13 mouse cellular contexts compared by ENCODE assay signal in genomic region chr9:60445821-60446220, GRCm38 (mm10).
DNase-seq lines count a peak whose midpoint lies in the region; ATAC-seq lines count a peak whose summit lies in the region.
"Had no signal": no experiment of that assay in that cellular context is flagged by ENCODE, and none has a peak within 500 bp of the region (broad histone marks: within the 10 kb centered on the region; RNA-seq: fewer than 3 reads in every experiment).

No protein-coding gene starts in this region.

- H3K9ac ChIP-seq in heart, embryonic 12.5 days: no peak overlapping the region
- H3K9ac ChIP-seq in lung, embryonic 16.5 days (ENCODE audit: low read length): no peak overlapping the region; the same call in 1 of the 2 replicates
- no peak overlapping the region for H3K9ac ChIP-seq in hindbrain, embryonic 12.5 days

- DNase-seq in heart, adult 9 months (ENCODE audit: low spot score in 2 of 2): no peak
- DNase-seq in 3T3-L1 (ENCODE audit: low read depth, low spot score): peak; percentile 9
- peak; percentile 10 for DNase-seq in fibroblast of lung, adult 2 months (ENCODE audit: low read depth)
- no peak for DNase-seq in midbrain, embryonic 10.5 days (ENCODE audit: low spot score)
- no peak for DNase-seq in cerebellum, adult 9-11 months
- DNase-seq: adrenal gland, adult 8-10 months; kidney, postnatal 10 days; right cerebral cortex, postnatal 4 days had no signal

- H3K9me3 ChIP-seq in heart, embryonic 12.5 days (replicated peaks): no peaks in the 10 kb centered on the region
- no peaks in the 10 kb centered on the region for H3K9me3 ChIP-seq in lung, embryonic 16.5 days (ENCODE audit: control insufficient read depth, low read length)
- H3K9me3 ChIP-seq in hindbrain, embryonic 12.5 days (replicated peaks): no peaks in the 10 kb centered on the region
- H3K9me3 ChIP-seq in midbrain, embryonic 10.5 days (replicated peaks): no peaks in the 10 kb centered on the region

- no peak for ATAC-seq in heart, embryonic 12.5 days (ENCODE audit: insufficient number of reproducible peaks, low FRiP score)
- ATAC-seq in lung, embryonic 16.5 days (ENCODE audit: low read depth): peak; percentile 84
- ATAC-seq in hindbrain, embryonic 12.5 days (ENCODE audit: low FRiP score): no peak
- ATAC-seq: Patski had no signal

- no peaks in the 10 kb centered on the region for H3K27me3 ChIP-seq in heart, embryonic 12.5 days (replicated peaks)
- no peaks in the 10 kb centered on the region for H3K27me3 ChIP-seq in lung, embryonic 16.5 days (ENCODE audit: control insufficient read depth, insufficient read depth, low read depth, low read length)
- H3K27me3 ChIP-seq in hindbrain, embryonic 12.5 days: no peaks in the 10 kb centered on the region
- no peaks in the 10 kb centered on the region for H3K27me3 ChIP-seq in midbrain, embryonic 10.5 days (ENCODE audit: low read depth, poor library complexity, severe bottlenecking)
- H3K27me3 ChIP-seq: Patski had no signal

- no peaks in the 10 kb centered on the region for H3K36me3 ChIP-seq in heart, embryonic 12.5 days
- no peaks in the 10 kb centered on the region for H3K36me3 ChIP-seq in lung, embryonic 16.5 days (ENCODE audit: control insufficient read depth, insufficient read depth, low read length)
- H3K36me3 ChIP-seq in hindbrain, embryonic 12.5 days: no peaks in the 10 kb centered on the region
- no peaks in the 10 kb centered on the region for H3K36me3 ChIP-seq in midbrain, embryonic 10.5 days

- WGBS in heart, embryonic 12.5 days: 65% methylated on average over 4 of the region's 4 CpGs
- 16% methylated on average over 4 of the region's 4 CpGs for WGBS in lung, embryonic 16.5 days
- WGBS in hindbrain, embryonic 12.5 days: 93% methylated on average over 4 of the region's 4 CpGs
- 93% methylated on average over 4 of the region's 4 CpGs for WGBS in midbrain, embryonic 10.5 days

- H3K27ac ChIP-seq in heart, embryonic 12.5 days (ENCODE audit: poor library complexity, severe bottlenecking): 0 out of 2 replicates have a peak overlapping the region, but pooled peaks have one; percentile 0
- H3K27ac ChIP-seq in lung, embryonic 16.5 days (ENCODE audit: low read length): peak overlapping the region; percentile 73
- no peak overlapping the region for H3K27ac ChIP-seq in hindbrain, embryonic 12.5 days
- H3K27ac ChIP-seq in midbrain, embryonic 10.5 days (replicated peaks): no peak overlapping the region
- H3K27ac ChIP-seq: left cerebral cortex, adult 2 months had no signal

- peaks cover 15% of the 10 kb centered on the region for H3K4me1 ChIP-seq in heart, embryonic 12.5 days (replicated peaks)
- H3K4me1 ChIP-seq in lung, embryonic 16.5 days (replicated peaks; ENCODE audit: control insufficient read depth, insufficient read depth, low read length): peaks cover 15% of the 10 kb centered on the region
- H3K4me1 ChIP-seq in hindbrain, embryonic 12.5 days: no peaks in the 10 kb centered on the region; the same call in 1 of the 2 replicates
- peaks cover 8% of the 10 kb centered on the region for H3K4me1 ChIP-seq in midbrain, embryonic 10.5 days

- no peak overlapping the region for H3K4me2 ChIP-seq in heart, embryonic 12.5 days
- peak overlapping the region; percentile 26; the same call in 1 of the 2 replicates for H3K4me2 ChIP-seq in lung, embryonic 16.5 days (ENCODE audit: low read depth, low read length)
- H3K4me2 ChIP-seq in hindbrain, embryonic 12.5 days (replicated peaks): no peak overlapping the region

- no peak overlapping the region for H3K4me3 ChIP-seq in heart, embryonic 12.5 days
- H3K4me3 ChIP-seq in lung, embryonic 16.5 days (ENCODE audit: low read length): no peak overlapping the region
- no peak overlapping the region for H3K4me3 ChIP-seq in hindbrain, embryonic 12.5 days
- H3K4me3 ChIP-seq in midbrain, embryonic 10.5 days: no peak overlapping the region
- H3K4me3 ChIP-seq: left cerebral cortex, adult 2 months had no signal

Comparison
In these comparisons a context has a peak if more than half of its experiments do, and no peak if none do; other contexts are left out.
1. H3K27ac ChIP-seq: peak in heart, embryonic 12.5 days (single experiment) and lung, embryonic 16.5 days (single experiment); none in hindbrain, embryonic 12.5 days (single experiment) and midbrain, embryonic 10.5 days (single experiment).
2. DNase-seq: peak in 3T3-L1 (single experiment) and fibroblast of lung, adult 2 months (single experiment); none in heart, adult 9 months (0 of 2), midbrain, embryonic 10.5 days (single experiment) and cerebellum, adult 9-11 months (single experiment).